Mouse (Mus musculus) neural tube, embryonic 15.5 days (tissue): ENCODE measurements around the gene Syt1. TPM values are rescaled to one million over a fixed set of nuclear protein-coding genes. Genes with fewer than 3 reads are reported as not detected.
A peak's percentile ranks its signal among the peaks of the same experiment; 100 is the strongest.

Experiments used
- ATAC-seq: fragments of 200-750 bp; cut with Nextera tagmentation; 2 replicates; pipeline ENCODE4 v1.8.0; 2017; ENCODE audit warnings: mild to moderate bottlenecking, moderate TSS enrichment, moderate library complexity; ENCODE audit not compliant: low FRiP score
- H3K27ac ChIP-seq: fragments of 300-500 bp; sonication (generic); replicated peaks from 2 replicates; pipeline ENCODE4 v1.5.1; 2015; ENCODE audit warnings: mild to moderate bottlenecking, inconsistent platforms
- H3K27me3 ChIP-seq: fragments of 300-500 bp; sonication (generic); replicated peaks from 2 replicates; pipeline ENCODE4 v1.6.1; 2015; ENCODE audit warnings: inconsistent platforms
- H3K36me3 ChIP-seq: fragments of 300-500 bp; sonication (generic); 2 replicates; pipeline ENCODE4 v1.6.1; 2015; ENCODE audit warnings: inconsistent platforms
- H3K4me1 ChIP-seq: fragments of 300-500 bp; sonication (generic); 2 replicates; pipeline ENCODE4 v1.6.1; 2015; ENCODE audit warnings: inconsistent platforms
- H3K4me2 ChIP-seq: fragments of 300-500 bp; sonication (generic); 2 replicates; pipeline ENCODE4 v1.6.1; 2015; ENCODE audit warnings: inconsistent platforms, mild to moderate bottlenecking, moderate library complexity
- H3K4me3 ChIP-seq: fragments of 300-500 bp; sonication (generic); replicated peaks from 2 replicates; pipeline ENCODE4 v1.5.1; 2015; ENCODE audit warnings: mild to moderate bottlenecking, inconsistent platforms
- H3K9ac ChIP-seq: fragments of 300-500 bp; sonication (generic); replicated peaks from 2 replicates; pipeline ENCODE4 v1.6.1; 2015; ENCODE audit warnings: mild to moderate bottlenecking, inconsistent platforms
- H3K9me3 ChIP-seq: fragments of 300-500 bp; sonication (generic); replicated peaks from 2 replicates; pipeline ENCODE4 v1.6.1; 2016; ENCODE audit warnings: inconsistent platforms
- WGBS: fragments of 180-500 bp; shearing (Covaris S2); methylation state at CpG from one replicate; pipeline ENCODE4 v1.1.7; 2015; ENCODE audit warnings: mixed read lengths; 5-methylcytosine and 5-hydroxymethylcytosine counted together
- polyA plus RNA-seq: library from polyadenylated mRNA; unstranded; fragments of >200 nt; fragmentation: Nextera tagmentation; extraction: Ambion mirVana; gene quantifications from 2 replicates; pipeline ENCODE4 v1.2.1, GENCODE M21; 2015

Syt1 gene
- polyA plus RNA-seq, 1 experiment from 2014 or later = 116 TPM

DNA sequence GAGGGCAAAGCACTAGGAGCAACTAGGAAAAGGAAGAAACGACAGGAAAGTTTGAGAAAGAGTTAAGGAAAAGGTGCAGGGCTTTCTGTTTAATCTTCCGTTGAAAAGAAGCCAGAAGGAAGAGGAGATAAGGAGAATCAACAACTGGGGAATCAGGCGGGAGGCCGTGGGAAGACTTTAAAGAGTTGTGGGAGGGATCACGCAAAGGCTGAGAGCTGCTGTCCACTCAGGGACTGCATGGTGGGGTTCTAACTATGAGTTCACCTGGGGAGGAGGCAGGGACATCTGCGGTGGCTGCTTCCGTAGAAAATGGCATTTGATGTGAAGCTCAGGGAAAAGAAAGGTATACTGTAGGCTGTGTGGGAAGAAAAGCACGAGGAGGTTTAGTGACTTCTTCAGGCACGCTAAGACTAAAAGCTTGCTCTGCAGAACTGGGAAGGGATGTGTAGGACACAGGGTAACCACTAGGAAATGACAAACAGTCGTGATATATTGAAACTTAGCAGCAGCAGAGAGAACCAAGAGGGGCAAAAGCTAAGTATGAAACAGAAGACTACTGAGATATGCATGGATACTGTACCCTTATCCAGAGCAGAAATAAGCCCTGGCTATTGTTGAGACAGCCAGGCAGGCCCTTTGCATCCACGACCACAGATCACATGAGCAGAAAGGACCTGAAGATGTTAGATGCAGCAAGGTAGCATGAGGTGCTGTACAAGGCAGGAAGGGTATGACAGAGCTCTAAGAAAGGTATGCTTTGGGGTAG lies 414.4 kb downstream of the Syt1 start:
- ATAC-seq = no peak
- Histone ChIP-seq H3K4me1 (no peaks in the 10 kb centered on the region), H3K4me3 (no peak overlapping the region), H3K9ac (no peak overlapping the region), H3K27ac (no peak overlapping the region), H3K9me3 (peaks cover 4% of the 10 kb centered on the region; the same call in 1 of the 2 replicates), H3K4me2 (no peak overlapping the region), H3K36me3 (peaks cover 11% of the 10 kb centered on the region), H3K27me3 (no peaks in the 10 kb centered on the region)
- WGBS = 84% methylated on average over 11 of the region's 11 CpGs

DNA sequence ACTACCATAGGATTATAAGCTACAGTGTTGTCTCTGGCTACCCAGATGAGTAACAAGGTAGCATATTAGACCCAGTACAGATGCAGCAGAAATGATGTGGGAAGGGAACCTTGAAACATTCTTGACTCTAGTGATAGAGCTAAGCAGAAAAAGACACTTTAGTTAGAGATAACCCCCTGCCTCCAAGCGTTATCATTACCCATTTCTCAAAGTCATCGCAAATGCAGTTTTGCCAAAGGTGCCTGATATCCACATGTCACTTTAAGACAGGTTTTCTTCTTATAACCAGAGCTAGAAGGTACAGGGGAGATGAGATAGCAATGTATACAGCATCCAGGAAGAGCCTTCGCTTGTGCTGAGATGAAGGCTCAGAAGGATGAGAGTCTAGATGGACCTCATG lies 421.4 kb downstream of the Syt1 start:
- no peak overlapping the region for H3K4me3 ChIP-seq
- no peaks in the 10 kb centered on the region for H3K36me3 ChIP-seq
- H3K27me3 ChIP-seq = no peaks in the 10 kb centered on the region
- ATAC-seq = no peak
- WGBS = 91% methylated on average over 3 of the region's 3 CpGs
- no peaks in the 10 kb centered on the region for H3K4me1 ChIP-seq
- H3K9ac ChIP-seq = no peak overlapping the region
- H3K9me3 ChIP-seq = no peaks in the 10 kb centered on the region
- H3K27ac ChIP-seq = no peak overlapping the region
- H3K4me2 ChIP-seq = no peak overlapping the region

DNA sequence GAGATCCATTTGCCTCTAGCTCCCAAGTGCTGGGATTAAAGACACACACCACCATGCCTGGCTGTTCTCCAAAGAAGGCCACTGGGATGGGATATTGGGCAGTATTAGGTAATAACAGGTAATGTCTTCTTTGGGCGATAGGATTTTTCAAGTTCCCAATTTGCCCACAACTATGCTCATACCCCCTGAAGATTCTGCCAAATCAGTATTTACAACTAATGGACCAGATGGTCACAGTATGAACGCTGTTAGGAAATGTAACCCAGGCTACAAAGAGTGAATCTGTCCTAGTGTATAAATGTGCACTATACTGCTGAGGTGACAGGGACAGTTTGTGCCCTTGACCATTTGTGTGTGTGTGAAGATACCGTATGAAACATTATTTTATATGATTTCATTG lies 421.9 kb downstream of the Syt1 start:
- no peak for ATAC-seq
- Histone ChIP-seq H3K9ac (no peak overlapping the region), H3K4me3 (no peak overlapping the region), H3K4me1 (no peaks in the 10 kb centered on the region), H3K4me2 (no peak overlapping the region), H3K27ac (no peak overlapping the region), H3K27me3 (no peaks in the 10 kb centered on the region), H3K9me3 (no peaks in the 10 kb centered on the region), H3K36me3 (no peaks in the 10 kb centered on the region)
- 81% methylated on average over 3 of the region's 3 CpGs for WGBS

DNA sequence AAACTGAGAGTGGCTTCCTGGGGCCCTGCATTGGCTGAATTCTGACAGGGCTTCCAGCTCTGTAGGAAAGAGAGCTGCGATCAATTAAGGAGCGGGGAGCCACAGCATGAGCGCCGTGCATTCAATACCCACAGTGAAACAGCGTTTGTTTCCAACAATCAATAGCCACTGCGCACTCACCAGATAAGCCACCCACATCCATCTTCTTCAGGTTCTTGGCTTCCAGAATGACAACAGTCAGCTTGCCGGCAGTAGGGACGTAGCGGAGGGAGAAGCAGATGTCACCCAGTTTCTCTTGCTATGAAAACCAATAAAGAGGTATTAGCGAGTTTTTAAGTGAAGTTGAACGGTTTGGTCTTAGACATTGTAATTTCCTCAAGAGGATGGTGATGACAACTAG lies 427.1 kb downstream of the Syt1 start:
- Histone ChIP-seq H3K9me3 (no peaks in the 10 kb centered on the region), H3K4me3 (no peak overlapping the region), H3K4me1 (peaks cover 9% of the 10 kb centered on the region; the same call in 1 of the 2 replicates), H3K9ac (no peak overlapping the region), H3K4me2 (peak overlapping the region; percentile 13; the same call in 1 of the 2 replicates), H3K36me3 (no peaks in the 10 kb centered on the region), H3K27ac (no peak overlapping the region), H3K27me3 (no peaks in the 10 kb centered on the region)
- 23% methylated on average over 11 of the region's 11 CpGs for WGBS
- no peak for ATAC-seq

GRCm38 (mm10) chr10:108582397-108582730 lies 428.4 kb downstream of the Syt1 start:
- no peak overlapping the region for H3K27ac ChIP-seq

DNA sequence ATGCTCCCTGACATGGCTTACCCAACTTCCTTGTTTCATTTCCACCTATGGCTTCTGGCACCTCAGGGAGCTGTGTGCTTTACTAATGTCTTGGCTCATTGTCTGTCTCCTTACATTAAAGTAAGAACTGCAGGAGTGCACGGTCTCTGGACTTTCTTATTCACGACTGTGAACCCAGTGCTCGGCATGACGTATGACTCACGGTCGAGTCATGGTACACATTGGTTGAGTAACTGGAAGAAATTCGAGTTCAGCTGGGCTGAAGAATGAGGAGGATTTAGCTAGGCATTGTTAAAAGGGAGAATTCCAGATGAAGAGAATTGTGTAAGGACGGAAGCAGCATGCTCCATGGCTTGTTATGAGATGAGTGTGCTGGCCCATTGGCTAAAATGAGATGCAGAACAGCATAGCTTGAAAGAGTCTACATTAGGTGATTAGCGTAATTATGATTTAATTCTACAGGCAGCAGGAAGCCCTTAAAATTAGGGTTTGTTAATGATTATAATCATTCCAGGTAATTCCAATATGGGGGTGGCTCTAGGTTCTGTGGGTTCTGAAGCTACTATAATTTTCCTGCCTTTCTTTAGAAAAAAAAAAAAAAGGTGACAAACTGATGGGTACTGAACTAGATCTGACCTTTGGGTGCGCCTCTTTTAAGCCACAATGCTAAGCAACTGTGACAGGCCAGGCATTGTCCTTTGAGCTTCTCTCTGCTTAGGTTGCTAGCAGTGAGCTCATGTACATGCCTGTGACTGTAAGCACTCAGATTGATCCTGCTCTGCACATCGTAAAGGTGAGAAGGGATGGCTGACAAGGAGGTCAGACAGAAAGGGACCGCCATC lies 429.0 kb downstream of the Syt1 start:
- Histone ChIP-seq H3K27me3 (no peaks in the 10 kb centered on the region), H3K9me3 (no peaks in the 10 kb centered on the region), H3K27ac (no peak overlapping the region), H3K4me1 (peaks cover 9% of the 10 kb centered on the region; the same call in 1 of the 2 replicates), H3K9ac (no peak overlapping the region), H3K36me3 (no peaks in the 10 kb centered on the region), H3K4me2 (no peak overlapping the region), H3K4me3 (no peak overlapping the region)
- no peak for ATAC-seq
- WGBS = 57% methylated on average over 12 of the region's 12 CpGs

More at GRCm38 (mm10) chr10:108582397-108582730, 428.4 kb downstream of the Syt1 start:
- Histone ChIP-seq H3K4me1 (peaks cover 9% of the 10 kb centered on the region; the same call in 1 of the 2 replicates), H3K9ac (no peak overlapping the region), H3K27me3 (no peaks in the 10 kb centered on the region), H3K36me3 (no peaks in the 10 kb centered on the region), H3K4me3 (no peak overlapping the region), H3K9me3 (no peaks in the 10 kb centered on the region), H3K4me2 (no peak overlapping the region)
- WGBS = 92% methylated on average over 3 of the region's 3 CpGs
- ATAC-seq = no peak

- Histone ChIP-seq H3K36me3 (no peaks in the 10 kb centered on the region), H3K4me1 (peaks cover 9% of the 10 kb centered on the region; the same call in 1 of the 2 replicates), H3K27ac (no peak overlapping the region), H3K4me3 (no peak overlapping the region), H3K27me3 (no peaks in the 10 kb centered on the region), H3K9ac (no peak overlapping the region), H3K4me2 (no peak overlapping the region), H3K9me3 (no peaks in the 10 kb centered on the region)
- peak; percentile 21; the same call in 1 of the 2 replicates for ATAC-seq
- 27% methylated on average over 9 of the region's 9 CpGs for WGBS
Observed at GRCm38 (mm10) chr10:108580786-108581420, 429.9 kb downstream of the Syt1 start.

- H3K4me1 ChIP-seq = peaks cover 9% of the 10 kb centered on the region; the same call in 1 of the 2 replicates
- no peak overlapping the region for H3K4me2 ChIP-seq
- H3K27me3 ChIP-seq = no peaks in the 10 kb centered on the region
- no peak overlapping the region for H3K4me3 ChIP-seq
- no peaks in the 10 kb centered on the region for H3K9me3 ChIP-seq
- WGBS = 89% methylated on average over 4 of the region's 4 CpGs
- H3K9ac ChIP-seq = no peak overlapping the region
- H3K36me3 ChIP-seq = no peaks in the 10 kb centered on the region
- H3K27ac ChIP-seq = no peak overlapping the region
- no peak for ATAC-seq
Observed at GRCm38 (mm10) chr10:108579396-108579795, 431.4 kb downstream of the Syt1 start.

DNA sequence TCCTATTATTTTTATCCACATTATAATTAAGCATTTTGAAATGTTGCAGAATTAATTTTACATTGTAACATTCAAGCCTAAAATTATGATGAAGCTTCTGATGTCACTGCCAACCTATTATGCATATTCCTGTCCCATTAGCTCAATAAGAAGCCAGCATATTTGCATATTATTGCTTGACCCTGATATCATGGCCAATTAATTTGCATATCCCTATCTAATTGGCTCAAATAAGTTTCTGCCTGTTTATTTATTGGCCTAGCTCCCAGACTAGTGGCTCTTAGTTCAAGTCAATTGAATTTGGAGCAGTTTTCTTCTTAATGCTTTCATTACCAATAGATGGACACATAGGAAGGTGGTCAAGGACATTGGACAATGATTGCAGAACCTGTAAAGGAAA lies 433.2 kb downstream of the Syt1 start:
- no peak overlapping the region for H3K27ac ChIP-seq
- peaks cover 9% of the 10 kb centered on the region; the same call in 1 of the 2 replicates for H3K4me1 ChIP-seq
- H3K4me3 ChIP-seq = no peak overlapping the region
- no peaks in the 10 kb centered on the region for H3K27me3 ChIP-seq
- no peaks in the 10 kb centered on the region for H3K9me3 ChIP-seq
- no peak overlapping the region for H3K4me2 ChIP-seq
- no peaks in the 10 kb centered on the region for H3K36me3 ChIP-seq
- no peak overlapping the region for H3K9ac ChIP-seq
- no peak for ATAC-seq

DNA sequence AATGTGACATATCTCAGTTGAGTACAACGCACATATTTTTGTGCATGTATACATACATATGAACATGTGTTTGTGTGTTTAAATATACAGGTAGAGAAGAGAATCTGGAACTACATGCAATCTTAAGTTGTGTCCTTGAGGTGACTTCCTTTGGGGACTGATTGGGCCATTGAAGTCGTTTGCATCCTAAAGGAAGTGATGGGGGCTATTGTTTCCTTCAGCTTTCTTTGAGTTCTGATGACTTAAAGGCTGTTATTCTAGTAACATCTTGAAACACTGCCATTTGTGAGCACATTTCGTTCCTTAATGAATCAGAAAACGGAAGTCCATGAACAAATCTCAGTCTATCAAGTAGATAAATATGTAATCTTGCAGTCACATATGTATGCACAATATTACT lies 438.0 kb downstream of the Syt1 start:
- no peak overlapping the region for H3K9ac ChIP-seq
- H3K4me1 ChIP-seq = peaks cover 16% of the 10 kb centered on the region
- no peak overlapping the region for H3K4me2 ChIP-seq
- no peak for ATAC-seq
- H3K36me3 ChIP-seq = no peaks in the 10 kb centered on the region
- 54% methylated on average over 4 of the region's 4 CpGs for WGBS
- no peak overlapping the region for H3K4me3 ChIP-seq
- H3K27ac ChIP-seq = no peak overlapping the region
- H3K27me3 ChIP-seq = no peaks in the 10 kb centered on the region
- H3K9me3 ChIP-seq = no peaks in the 10 kb centered on the region

DNA sequence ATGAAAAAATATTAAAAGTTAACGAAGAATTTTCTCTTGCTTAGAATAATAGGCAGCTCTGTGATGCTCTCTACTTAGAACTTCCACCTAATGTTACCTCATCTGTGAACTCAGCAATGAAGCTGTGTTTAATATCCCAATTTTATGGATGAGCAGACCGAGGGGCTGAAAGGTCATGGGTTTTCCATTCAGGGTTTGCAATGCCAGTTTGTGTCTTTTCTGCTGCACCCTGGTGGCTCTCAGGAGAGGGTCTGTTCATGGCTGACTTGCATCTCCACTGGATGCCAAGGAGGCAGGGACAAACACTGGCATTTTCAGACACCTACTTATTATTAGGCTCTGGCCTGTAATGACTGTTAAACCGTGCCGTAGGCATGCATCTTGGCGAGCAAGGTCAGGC lies 439.7 kb downstream of the Syt1 start:
- Histone ChIP-seq H3K9me3 (no peaks in the 10 kb centered on the region), H3K27me3 (no peaks in the 10 kb centered on the region), H3K4me1 (peaks cover 18% of the 10 kb centered on the region), H3K36me3 (no peaks in the 10 kb centered on the region), H3K4me3 (no peak overlapping the region), H3K4me2 (no peak overlapping the region), H3K9ac (no peak overlapping the region), H3K27ac (no peak overlapping the region)
- no peak for ATAC-seq
- 35% methylated on average over 5 of the region's 5 CpGs for WGBS
